Mouse (Mus musculus): ENCODE data around the gene Pnpla1. TPM values are rescaled to one million over a fixed set of nuclear protein-coding genes. Genes with fewer than 3 reads are reported as not detected.

Gene Pnpla1
- polyA plus RNA-seq, 2 experiments: 2.7 to 4.5 TPM

DNA sequence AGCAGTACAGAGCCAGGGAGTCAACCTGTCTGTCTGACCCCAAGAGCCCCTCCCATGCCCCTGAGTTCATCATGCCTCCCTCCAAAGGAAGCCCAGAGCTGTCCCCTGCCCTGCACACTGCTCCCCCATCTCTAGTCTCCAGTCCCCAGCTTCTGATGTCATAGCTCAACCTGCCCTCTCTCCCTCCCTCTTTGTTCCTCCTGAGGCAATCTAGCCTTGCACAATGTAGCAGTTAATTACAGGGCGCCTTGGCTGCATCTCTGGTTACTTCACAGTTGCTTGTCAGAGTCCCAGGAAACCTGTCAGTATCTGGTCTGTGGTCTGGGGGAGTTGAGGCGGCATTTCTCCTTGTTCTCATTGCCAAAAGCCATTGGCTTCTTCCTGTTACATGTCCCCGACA, 2.2 kb upstream of the Pnpla1 start:
- 52% methylated on average over 3 of the region's 3 CpGs for WGBS

DNA sequence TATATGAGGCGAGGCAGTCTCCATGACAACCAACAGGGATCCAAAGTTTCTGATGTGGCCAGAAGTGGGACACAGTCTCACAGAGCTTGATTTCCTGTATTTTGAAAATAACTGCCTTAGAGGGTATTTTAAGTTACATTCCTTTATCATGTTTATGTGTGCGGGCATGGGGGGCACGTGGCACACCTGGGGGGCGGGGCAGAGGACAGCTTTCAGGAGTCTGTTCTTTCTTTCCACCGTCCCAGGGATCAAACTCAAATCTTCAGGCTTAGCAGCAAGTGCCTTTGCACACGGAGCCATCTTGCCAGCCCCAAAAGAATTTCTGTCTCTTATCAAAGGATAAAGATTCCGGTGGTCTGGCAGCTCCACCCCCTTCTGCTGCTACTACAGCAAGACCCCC, 5.7 kb downstream of the Pnpla1 start:
- Histone ChIP-seq H3K4me2 (replicated peaks; ENCODE audit: low read depth, low read length, severe bottlenecking) (no peak overlapping the region), H3K9ac (ENCODE audit: low read depth, low read length, severe bottlenecking) (no peak overlapping the region), H3K4me3 (replicated peaks; ENCODE audit: low read length) (no peak overlapping the region), H3K9me3 (ENCODE audit: control insufficient read depth, low read length) (no peaks in the 10 kb centered on the region), H3K4me1 (ENCODE audit: control insufficient read depth, insufficient read depth, low read length) (no peaks in the 10 kb centered on the region), H3K27ac (replicated peaks; ENCODE audit: low read depth, low read length) (no peak overlapping the region), H3K36me3 (ENCODE audit: control insufficient read depth, insufficient read depth, low read length) (no peaks in the 10 kb centered on the region), H3K27me3 (ENCODE audit: control insufficient read depth, insufficient read depth, low read length) (no peaks in the 10 kb centered on the region)
- no peak for ATAC-seq (ENCODE audit: low FRiP score, low read depth)
- TF ChIP-seq POLR2A (IDR thresholded peaks at IDR 0.05; ENCODE audit: borderline replicate concordance, extremely low read depth, insufficient read depth, insufficient read length): no peak
- no peak for DNase-seq (ENCODE audit: low spot score)
- WGBS: 72% methylated on average over 7 of the region's 7 CpGs

More for the DNA sequence above, 2.2 kb upstream of the Pnpla1 start:
- no peak overlapping the region for H3K27ac ChIP-seq (replicated peaks; ENCODE audit: low read depth, low read length)
- peaks cover 7% of the 10 kb centered on the region; the same call in 1 of the 2 replicates for H3K9me3 ChIP-seq (ENCODE audit: control insufficient read depth, low read length)
- peak; percentile 42 for DNase-seq (ENCODE audit: low spot score)
- H3K4me1 ChIP-seq (ENCODE audit: control insufficient read depth, insufficient read depth, low read length): no peaks in the 10 kb centered on the region
- no peak for ATAC-seq (ENCODE audit: low FRiP score, low read depth)
- H3K27me3 ChIP-seq (ENCODE audit: control insufficient read depth, insufficient read depth, low read length): no peaks in the 10 kb centered on the region
- H3K9ac ChIP-seq (ENCODE audit: low read depth, low read length, severe bottlenecking): no peak overlapping the region
- TF ChIP-seq POLR2A (IDR thresholded peaks at IDR 0.05; ENCODE audit: borderline replicate concordance, extremely low read depth, insufficient read depth, insufficient read length): no peak
- H3K36me3 ChIP-seq (ENCODE audit: control insufficient read depth, insufficient read depth, low read length): no peaks in the 10 kb centered on the region
- H3K4me3 ChIP-seq (replicated peaks; ENCODE audit: low read length): no peak overlapping the region
- no peak overlapping the region for H3K4me2 ChIP-seq (replicated peaks; ENCODE audit: low read depth, low read length, severe bottlenecking)

DNA sequence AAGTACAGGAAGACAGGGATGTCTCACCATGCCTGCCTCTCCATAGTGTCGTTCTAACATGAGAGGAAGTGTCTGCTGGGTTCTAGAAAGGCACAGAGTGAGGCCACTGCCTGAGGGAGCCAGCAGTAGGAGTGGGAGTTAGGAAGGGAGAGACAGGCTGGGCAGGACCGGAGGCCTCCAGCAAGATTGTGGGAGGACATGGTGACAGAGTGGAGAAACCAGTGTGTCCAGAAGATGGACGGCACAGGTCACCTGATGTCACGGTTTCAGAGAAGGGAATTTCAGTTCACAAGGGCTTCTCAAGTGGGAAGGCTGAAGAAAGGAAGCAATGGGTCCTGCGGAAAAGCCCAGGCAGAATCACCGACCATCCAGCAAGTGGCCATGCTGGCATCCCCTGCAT, 6.3 kb downstream of the Pnpla1 start:
- Histone ChIP-seq H3K4me1 (ENCODE audit: control insufficient read depth, insufficient read depth, low read length) (no peaks in the 10 kb centered on the region), H3K4me3 (replicated peaks; ENCODE audit: low read length) (no peak overlapping the region), H3K27ac (replicated peaks; ENCODE audit: low read depth, low read length) (no peak overlapping the region), H3K36me3 (ENCODE audit: control insufficient read depth, insufficient read depth, low read length) (no peaks in the 10 kb centered on the region), H3K9ac (ENCODE audit: low read depth, low read length, severe bottlenecking) (no peak overlapping the region), H3K9me3 (ENCODE audit: control insufficient read depth, low read length) (no peaks in the 10 kb centered on the region), H3K27me3 (ENCODE audit: control insufficient read depth, insufficient read depth, low read length) (no peaks in the 10 kb centered on the region), H3K4me2 (replicated peaks; ENCODE audit: low read depth, low read length, severe bottlenecking) (no peak overlapping the region)
- 77% methylated on average over 6 of the region's 6 CpGs for WGBS
- DNase-seq (ENCODE audit: low spot score): no peak
- ATAC-seq (ENCODE audit: low FRiP score, low read depth): no peak
- no peak for TF ChIP-seq POLR2A (IDR thresholded peaks at IDR 0.05; ENCODE audit: borderline replicate concordance, extremely low read depth, insufficient read depth, insufficient read length)

DNA sequence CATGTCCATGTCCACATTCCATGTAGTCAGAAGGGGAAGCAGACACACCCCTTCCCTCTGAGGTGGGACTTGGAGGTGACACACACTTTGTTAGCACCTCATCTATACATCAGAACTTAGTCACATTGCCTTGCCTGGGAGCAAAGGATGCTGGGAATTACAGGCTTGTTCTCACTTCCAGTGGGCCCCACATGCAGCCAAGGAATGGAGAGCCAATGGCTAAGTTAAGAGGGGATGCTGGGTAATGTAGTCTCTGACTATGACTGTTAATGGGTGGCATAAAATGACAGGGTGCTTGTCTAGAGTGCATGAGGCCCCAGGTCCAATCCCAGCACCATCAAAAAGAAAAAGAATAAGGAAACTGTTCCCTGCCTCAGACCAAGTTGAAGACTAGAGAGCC, 8.7 kb downstream of the Pnpla1 start:
- ATAC-seq (ENCODE audit: low FRiP score, low read depth) (no peak), DNase-seq (ENCODE audit: low spot score) (no peak)
- H3K4me1 ChIP-seq (ENCODE audit: control insufficient read depth, insufficient read depth, low read length): no peaks in the 10 kb centered on the region
- H3K27ac ChIP-seq (replicated peaks; ENCODE audit: low read depth, low read length): no peak overlapping the region
- TF ChIP-seq POLR2A (IDR thresholded peaks at IDR 0.05; ENCODE audit: borderline replicate concordance, extremely low read depth, insufficient read depth, insufficient read length): no peak
- H3K4me2 ChIP-seq (replicated peaks; ENCODE audit: low read depth, low read length, severe bottlenecking): no peak overlapping the region
- H3K27me3 ChIP-seq (ENCODE audit: control insufficient read depth, insufficient read depth, low read length): no peaks in the 10 kb centered on the region
- H3K9me3 ChIP-seq (ENCODE audit: control insufficient read depth, low read length): no peaks in the 10 kb centered on the region
- no peak overlapping the region for H3K4me3 ChIP-seq (replicated peaks; ENCODE audit: low read length)
- no peak overlapping the region for H3K9ac ChIP-seq (ENCODE audit: low read depth, low read length, severe bottlenecking)
- no peaks in the 10 kb centered on the region for H3K36me3 ChIP-seq (ENCODE audit: control insufficient read depth, insufficient read depth, low read length)

DNA sequence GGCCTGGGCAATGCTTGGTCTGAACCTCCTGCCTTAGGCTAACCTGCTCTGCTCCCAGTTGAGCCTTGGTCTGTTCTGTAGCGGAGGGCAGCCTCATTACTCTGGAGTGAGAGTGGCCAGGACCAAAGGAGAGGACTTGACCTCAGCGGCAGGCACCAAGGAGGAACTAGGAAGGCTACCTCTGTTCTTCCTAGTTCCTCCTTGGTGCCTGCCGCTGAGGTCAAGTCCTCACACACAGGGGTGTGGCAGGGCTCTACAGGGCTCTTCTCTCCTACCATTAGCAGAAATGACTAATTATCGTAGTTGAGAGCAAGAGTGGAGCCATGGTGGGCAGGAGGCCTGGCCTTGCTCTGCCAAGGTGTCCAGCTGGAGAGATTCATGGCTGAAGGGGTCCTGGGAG, 9.2 kb downstream of the Pnpla1 start:
- no peak for TF ChIP-seq POLR2A (IDR thresholded peaks at IDR 0.05; ENCODE audit: borderline replicate concordance, extremely low read depth, insufficient read depth, insufficient read length)
- H3K9me3 ChIP-seq (ENCODE audit: control insufficient read depth, low read length): no peaks in the 10 kb centered on the region
- H3K36me3 ChIP-seq (ENCODE audit: control insufficient read depth, insufficient read depth, low read length): no peaks in the 10 kb centered on the region
- no peak overlapping the region for H3K4me2 ChIP-seq (replicated peaks; ENCODE audit: low read depth, low read length, severe bottlenecking)
- no peaks in the 10 kb centered on the region for H3K27me3 ChIP-seq (ENCODE audit: control insufficient read depth, insufficient read depth, low read length)
- no peak overlapping the region for H3K4me3 ChIP-seq (replicated peaks; ENCODE audit: low read length)
- 89% methylated on average over 4 of the region's 4 CpGs for WGBS
- DNase-seq (ENCODE audit: low spot score) (no peak), ATAC-seq (ENCODE audit: low FRiP score, low read depth) (no peak)
- H3K27ac ChIP-seq (replicated peaks; ENCODE audit: low read depth, low read length): no peak overlapping the region
- H3K9ac ChIP-seq (ENCODE audit: low read depth, low read length, severe bottlenecking): no peak overlapping the region
- H3K4me1 ChIP-seq (ENCODE audit: control insufficient read depth, insufficient read depth, low read length): no peaks in the 10 kb centered on the region

Measured in limb, embryonic 14.5 days (tissue).